Comparison of ENCODE assay signal across 32 mouse cellular contexts in the genomic region with DNA sequence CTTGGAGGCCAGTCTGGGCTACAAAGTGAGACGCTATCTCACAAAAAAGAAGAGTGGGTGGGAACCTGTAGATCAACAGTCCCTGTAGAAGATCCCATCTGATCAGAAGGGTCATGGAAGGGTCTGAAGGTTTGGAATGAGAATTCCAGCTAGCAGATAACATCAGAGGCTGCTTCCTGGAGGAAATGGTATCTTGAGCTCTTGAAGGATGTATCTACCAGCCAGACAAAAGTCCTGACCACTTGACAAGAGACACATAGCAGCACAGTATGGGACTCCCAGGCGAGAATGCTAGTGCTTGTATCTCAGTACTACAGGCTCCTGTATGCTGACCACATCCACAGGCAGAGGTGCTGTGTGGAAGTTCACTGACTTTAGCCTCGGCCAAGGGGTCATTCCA. TPM values are rescaled to one million over a fixed set of nuclear protein-coding genes. Genes with fewer than 3 reads are reported as not detected.
DNase-seq lines count a peak whose midpoint lies in the region; ATAC-seq lines count a peak whose summit lies in the region.
"Had no signal": no experiment of that assay in that cellular context is flagged by ENCODE, and none has a peak within 500 bp of the region (broad histone marks: within the 10 kb centered on the region; RNA-seq: fewer than 3 reads in every experiment).

No protein-coding gene starts in this region.

- H3K9me3 ChIP-seq in heart, embryonic 12.5 days (replicated peaks), result peaks cover under 1% of the 10 kb centered on the region; the same call in 1 of the 2 replicates
- no peaks in the 10 kb centered on the region for H3K9me3 ChIP-seq in neural tube, embryonic 13.5 days
- H3K9me3 ChIP-seq in neural tube, embryonic 15.5 days (replicated peaks), result no peaks in the 10 kb centered on the region
- no peaks in the 10 kb centered on the region; the same call in 1 of the 2 replicates for H3K9me3 ChIP-seq in intestine, embryonic 16.5 days (ENCODE audit: control insufficient read depth, low read length)
- H3K9me3 ChIP-seq: limb, embryonic 10.5 days; neural tube, embryonic 12.5 days had no signal

- peak; percentile 7 for DNase-seq in gastrocnemius, adult 18-20 months (ENCODE audit: low spot score)
- no peak for DNase-seq in gastrocnemius, postnatal 36 days
- no peak for DNase-seq in heart, postnatal 4 days
- DNase-seq: adrenal gland, adult 8-10 months; cerebellum, adult 11-12 months; cerebellum, postnatal 10 days; forebrain, postnatal 0 days; kidney, adult 18-20 months; liver, postnatal 0 days; midbrain, embryonic 14.5 days; right cerebral cortex, adult 18-20 months; right cerebral cortex, postnatal 4 days; thymus, adult 18-20 months; thymus, postnatal 36 days had no signal

- 0 out of 2 replicates have a peak, but pooled peaks cover under 1% of the 10 kb centered on the region for H3K36me3 ChIP-seq in heart, embryonic 12.5 days
- no peaks in the 10 kb centered on the region for H3K36me3 ChIP-seq in neural tube, embryonic 13.5 days
- H3K36me3 ChIP-seq in neural tube, embryonic 15.5 days, result no peaks in the 10 kb centered on the region
- no peaks in the 10 kb centered on the region for H3K36me3 ChIP-seq in intestine, embryonic 16.5 days (ENCODE audit: control insufficient read depth, insufficient read depth, low read length)
- H3K36me3 ChIP-seq: limb, embryonic 10.5 days; neural tube, embryonic 12.5 days had no signal

- H3K4me3 ChIP-seq in heart, embryonic 12.5 days, result peak overlapping the region; percentile 82
- no peak overlapping the region for H3K4me3 ChIP-seq in neural tube, embryonic 13.5 days
- no peak overlapping the region for H3K4me3 ChIP-seq in neural tube, embryonic 15.5 days (replicated peaks)
- H3K4me3 ChIP-seq in intestine, embryonic 16.5 days (ENCODE audit: low read length), result no peak overlapping the region
- H3K4me3 ChIP-seq: limb, embryonic 10.5 days; neural tube, embryonic 12.5 days had no signal

- peak overlapping the region; percentile 75 for H3K4me2 ChIP-seq in heart, embryonic 12.5 days
- H3K4me2 ChIP-seq in neural tube, embryonic 13.5 days, result peak overlapping the region; percentile 99; the same call in 1 of the 2 replicates
- no peak overlapping the region for H3K4me2 ChIP-seq in neural tube, embryonic 15.5 days
- no peak overlapping the region for H3K4me2 ChIP-seq in intestine, embryonic 16.5 days (ENCODE audit: low read depth, low read length)

- peaks cover 65% of the 10 kb centered on the region for H3K4me1 ChIP-seq in heart, embryonic 12.5 days (replicated peaks)
- peaks cover 40% of the 10 kb centered on the region for H3K4me1 ChIP-seq in neural tube, embryonic 13.5 days (replicated peaks)
- peaks cover 34% of the 10 kb centered on the region for H3K4me1 ChIP-seq in neural tube, embryonic 15.5 days
- H3K4me1 ChIP-seq in intestine, embryonic 16.5 days (ENCODE audit: control insufficient read depth, insufficient read depth, low read length), result peaks cover 10% of the 10 kb centered on the region; the same call in 1 of the 2 replicates

- 32% methylated on average over 3 of the region's 3 CpGs for WGBS in heart, embryonic 12.5 days
- 88% methylated on average over 3 of the region's 3 CpGs for WGBS in neural tube, embryonic 13.5 days
- 92% methylated on average over 3 of the region's 3 CpGs for WGBS in neural tube, embryonic 15.5 days
- 80% methylated on average over 3 of the region's 3 CpGs for WGBS in intestine, embryonic 16.5 days

- H3K27me3 ChIP-seq in heart, embryonic 12.5 days (replicated peaks), result no peaks in the 10 kb centered on the region
- peaks cover 4% of the 10 kb centered on the region; the same call in 1 of the 2 replicates for H3K27me3 ChIP-seq in neural tube, embryonic 13.5 days
- no peaks in the 10 kb centered on the region for H3K27me3 ChIP-seq in neural tube, embryonic 15.5 days (replicated peaks)
- no peaks in the 10 kb centered on the region; the same call in 1 of the 2 replicates for H3K27me3 ChIP-seq in intestine, embryonic 16.5 days (replicated peaks; ENCODE audit: control insufficient read depth, insufficient read depth, low read length)
- H3K27me3 ChIP-seq: neural tube, embryonic 12.5 days had no signal

- peak overlapping the region; percentile 98 for H3K27ac ChIP-seq in heart, embryonic 12.5 days (ENCODE audit: poor library complexity, severe bottlenecking)
- H3K27ac ChIP-seq in neural tube, embryonic 13.5 days (replicated peaks), result no peak overlapping the region
- H3K27ac ChIP-seq in neural tube, embryonic 15.5 days (replicated peaks), result no peak overlapping the region
- no peak overlapping the region for H3K27ac ChIP-seq in intestine, embryonic 16.5 days (ENCODE audit: low read length)
- H3K27ac ChIP-seq: kidney, postnatal 0 days; limb, embryonic 10.5 days; neural tube, embryonic 12.5 days had no signal

- ATAC-seq in heart, embryonic 12.5 days (ENCODE audit: insufficient number of reproducible peaks, low FRiP score), result no peak
- no peak for ATAC-seq in neural tube, embryonic 13.5 days (ENCODE audit: low read depth)
- no peak for ATAC-seq in neural tube, embryonic 15.5 days (ENCODE audit: low FRiP score)
- ATAC-seq in intestine, embryonic 16.5 days, result no peak
- ATAC-seq: activated CD4-positive, CD25-positive, alpha-beta regulatory T cell, adult 4 months; forebrain, postnatal 0 days; liver, postnatal 0 days; lung, postnatal 0 days had no signal

- peak overlapping the region; percentile 98 for H3K9ac ChIP-seq in heart, embryonic 12.5 days
- H3K9ac ChIP-seq in neural tube, embryonic 13.5 days, result no peak overlapping the region
- H3K9ac ChIP-seq in neural tube, embryonic 15.5 days (replicated peaks), result no peak overlapping the region
- H3K9ac ChIP-seq in intestine, embryonic 16.5 days (ENCODE audit: low read depth, low read length), result no peak overlapping the region
- H3K9ac ChIP-seq: forebrain, postnatal 0 days; liver, postnatal 0 days; neural tube, embryonic 12.5 days had no signal

- intact Hi-C loops in gastrocnemius, postnatal 36 days (cut with DNase I), result loop anchor here (5.0 kb wide), 1 partner anchor 36 kb away; no protein-coding TSS in a partner anchor

RNA-seq across cellular contexts. Expression of a gene that starts 2.6 kb away (rescaled TPM):
- 100 to 1,000 TPM; 119 to 121 TPM for total RNA-seq in gastrocnemius, adult 18-20 months (2021)
- 100 to 1,000 TPM; 159 to 165 TPM for total RNA-seq in gastrocnemius, postnatal 36 days (2021)
- polyA plus RNA-seq in heart, embryonic 12.5 days (2016; fragmentation: Nextera tagmentation; extraction: Ambion mirVana), result 151 and 161 TPM in 2 replicates
- total RNA-seq in heart, postnatal 4 days (2021), result 100 to 1,000 TPM; 214 to 233 TPM
- 33.7 and 34.6 TPM in 2 replicates for polyA plus RNA-seq in neural tube, embryonic 13.5 days (2015; fragmentation: Nextera tagmentation; extraction: Ambion mirVana)
- polyA plus RNA-seq in neural tube, embryonic 15.5 days (2015; fragmentation: Nextera tagmentation; extraction: Ambion mirVana), result 45.3 and 51.5 TPM in 2 replicates
- polyA plus RNA-seq in intestine, embryonic 16.5 days (2015; fragmentation: Nextera tagmentation; extraction: Ambion mirVana), result 69.2 and 73.7 TPM in 2 replicates

RNA-seq across cellular contexts. Expression of a gene that starts 31.6 kb away (rescaled TPM):
- not detected for total RNA-seq in gastrocnemius, adult 18-20 months (2021)
- not detected for total RNA-seq in gastrocnemius, postnatal 36 days (2021)
- 0.64 and 1.3 TPM in 2 replicates for polyA plus RNA-seq in heart, embryonic 12.5 days (2016; fragmentation: Nextera tagmentation; extraction: Ambion mirVana)
- 1 to 10 TPM; 4.3 to 5.1 TPM for total RNA-seq in heart, postnatal 4 days (2021)
- polyA plus RNA-seq in neural tube, embryonic 13.5 days (2015; fragmentation: Nextera tagmentation; extraction: Ambion mirVana), result 0.17 and 0.21 TPM in 2 replicates
- polyA plus RNA-seq in neural tube, embryonic 15.5 days (2015; fragmentation: Nextera tagmentation; extraction: Ambion mirVana), result 1.9 TPM in 1 of 2 replicates, not detected in the other
- 62.2 and 69.3 TPM in 2 replicates for polyA plus RNA-seq in intestine, embryonic 16.5 days (2015; fragmentation: Nextera tagmentation; extraction: Ambion mirVana)
- total RNA-seq: adrenal gland, adult 8-10 months; layer of hippocampus, adult 18-20 months; layer of hippocampus, postnatal 25 days had no signal
- polyA plus RNA-seq: activated CD4-positive, CD25-positive, alpha-beta regulatory T cell, adult 4 months; forebrain, embryonic 11.5 days; forebrain, postnatal 0 days; hindbrain, embryonic 11.5 days; midbrain, embryonic 14.5 days; neural tube, embryonic 12.5 days had no signal

RNA-seq across cellular contexts. Expression of a gene that starts 48.2 kb away (rescaled TPM):
- total RNA-seq in gastrocnemius, adult 18-20 months (2021), result not detected
- not detected for total RNA-seq in gastrocnemius, postnatal 36 days (2021)
- not detected in 2 replicates for polyA plus RNA-seq in heart, embryonic 12.5 days (2016; fragmentation: Nextera tagmentation; extraction: Ambion mirVana)
- not detected for total RNA-seq in heart, postnatal 4 days (2021)
- not detected in 2 replicates for polyA plus RNA-seq in neural tube, embryonic 13.5 days (2015; fragmentation: Nextera tagmentation; extraction: Ambion mirVana)
- not detected in 2 replicates for polyA plus RNA-seq in neural tube, embryonic 15.5 days (2015; fragmentation: Nextera tagmentation; extraction: Ambion mirVana)
- polyA plus RNA-seq in intestine, embryonic 16.5 days (2015; fragmentation: Nextera tagmentation; extraction: Ambion mirVana), result not detected in 2 replicates
- total RNA-seq: adrenal gland, adult 8-10 months; forebrain, postnatal 0 days; layer of hippocampus, adult 18-20 months; layer of hippocampus, postnatal 25 days; liver, adult 2 months; megakaryocyte progenitor cell, adult 5-6 weeks had no signal
- polyA plus RNA-seq: activated CD4-positive, CD25-positive, alpha-beta regulatory T cell, adult 4 months; embryonic facial prominence, embryonic 11.5 days; forebrain, embryonic 11.5 days; forebrain, postnatal 0 days; gonadal fat pad, adult 2 months; hindbrain, embryonic 11.5 days; kidney, postnatal 0 days; limb, embryonic 10.5 days; liver, adult 2 months; liver, postnatal 0 days; lung, postnatal 0 days; midbrain, embryonic 14.5 days; neural tube, embryonic 12.5 days; stomach, embryonic 14.5 days had no signal

Comparison
In these comparisons a context has a peak if more than half of its experiments do, and no peak if none do; other contexts are left out.
1. H3K4me2 ChIP-seq: peak in heart, embryonic 12.5 days (single experiment) and neural tube, embryonic 13.5 days (single experiment); none in neural tube, embryonic 15.5 days (single experiment) and intestine, embryonic 16.5 days (single experiment).
2. RNA of a gene that starts 31.6 kb away (polyA plus RNA-seq): 62.2 to 69.3 TPM in intestine, embryonic 16.5 days; 0.64 to 1.3 TPM in heart, embryonic 12.5 days, 0.17 to 0.21 TPM in neural tube, embryonic 13.5 days and 1.9 TPM in neural tube, embryonic 15.5 days; every median in the first group is over 10 times any median in the second.